Mouse (Mus musculus): Measurements from ENCODE around the gene Cep19. TPM values are rescaled to one million over a fixed set of nuclear protein-coding genes. Genes with fewer than 3 reads are reported as not detected.
"Not testable (repeated sequence)": the region's sequence is repeated elsewhere in the genome, so short reads cannot be mapped to it uniquely, and the experiment has no call there.

The Cep19 gene
- 10 to 100 TPM in 1 of 2 experiments, 1 to 10 TPM in 1; 8.9 to 10.9 TPM for total RNA-seq (2021)

GRCm38 (mm10) chr16:32099638-32100150, at the start of gene Cep19, which contains the start of gene Pigx:
Cep19 (plus strand) TSS chr16:32099800.
Pigx (minus strand) TSS chr16:32099740.
- peak; percentile 85 for DNase-seq (ENCODE audit: low spot score)
- intact Hi-C loops (cut with DNase I) = loop anchor here (2.0 kb wide), 1 partner anchor 15 kb away; no protein-coding TSS in a partner anchor

DNA sequence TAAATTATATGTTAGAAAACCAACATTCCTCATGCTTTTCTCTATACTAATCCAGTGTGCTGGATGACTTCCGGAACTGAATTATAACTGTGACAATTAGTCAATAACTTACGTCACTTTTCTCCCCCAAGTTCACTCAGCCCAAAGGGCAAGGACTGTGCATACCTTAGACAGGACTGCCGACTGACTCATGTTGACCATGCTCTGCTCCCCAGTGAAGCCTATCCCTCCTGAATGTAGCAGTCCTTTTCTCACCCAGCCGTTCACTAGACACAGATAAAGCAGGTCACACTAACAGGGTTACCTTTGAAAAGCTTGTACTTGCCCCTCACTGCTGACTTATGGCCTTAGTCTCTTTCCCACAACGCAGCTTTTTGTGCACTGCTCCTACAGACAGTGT, 40.8 kb upstream of the Cep19 start:
- intact Hi-C loops (cut with DNase I) = no loop called here
- no peak for DNase-seq (ENCODE audit: low spot score)

DNA sequence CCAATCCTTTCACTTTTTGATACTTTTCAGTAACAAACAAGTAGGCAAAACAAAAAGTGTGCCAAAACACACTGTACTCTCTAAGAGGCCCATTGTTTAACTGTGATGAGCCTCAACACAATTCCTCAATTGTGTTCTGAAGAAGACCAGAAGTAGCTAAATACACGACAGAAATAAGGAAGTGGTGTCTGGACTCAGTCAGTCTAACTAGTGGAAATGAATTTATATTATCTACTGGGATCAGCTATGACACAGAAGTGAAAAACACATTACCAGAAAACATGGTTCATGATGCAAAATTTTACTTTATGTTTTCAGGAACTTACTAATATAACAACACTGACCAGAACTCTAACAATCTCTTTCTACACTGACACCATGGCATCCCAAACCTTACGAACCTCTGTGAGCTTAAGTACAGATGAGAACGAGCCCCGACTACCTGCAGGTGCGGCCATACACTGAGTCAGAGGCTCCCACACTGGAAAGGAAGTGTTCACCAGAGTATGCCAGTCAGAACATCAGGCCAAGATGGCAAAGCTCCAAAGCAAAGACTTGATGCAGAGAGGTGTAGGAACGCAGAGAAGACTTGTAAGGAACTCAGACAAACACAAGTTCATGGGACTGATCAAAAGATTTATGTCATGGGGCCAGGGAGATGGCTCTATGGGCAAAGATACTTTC, 39.6 kb upstream of the Cep19 start:
- no peak for DNase-seq (ENCODE audit: low spot score)
- intact Hi-C loops (cut with DNase I) = no loop called here

GRCm38 (mm10) chr16:32062226-32062625, 37.4 kb upstream of the Cep19 start:
- DNase-seq (ENCODE audit: low spot score) = no peak
- intact Hi-C loops (cut with DNase I) = no loop called here

- intact Hi-C loops (cut with DNase I) = no loop called here
- DNase-seq (ENCODE audit: low spot score) = no peak
These were observed 35.7 kb upstream of the Cep19 start for GRCm38 (mm10) chr16:32063900-32064299.

DNA sequence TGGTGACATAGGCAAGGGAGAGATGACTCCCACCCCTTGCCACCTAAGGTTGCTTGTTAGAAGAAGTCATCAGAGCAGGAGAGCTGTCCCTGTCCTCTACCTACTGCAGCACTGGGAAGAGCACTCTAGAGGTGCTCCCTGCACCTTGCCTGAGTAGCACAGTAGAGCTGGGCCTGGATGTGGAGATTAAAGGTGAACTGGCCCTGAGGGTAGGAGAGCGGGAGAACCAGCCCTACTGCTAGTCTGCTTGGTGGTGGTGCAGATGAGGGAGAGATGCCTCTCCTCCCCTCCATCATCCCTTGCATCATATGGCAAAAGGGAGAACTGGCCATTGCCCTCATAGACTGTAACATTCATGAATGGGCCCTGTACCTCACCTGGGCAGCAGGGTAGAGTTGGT, 32.7 kb upstream of the Cep19 start:
- DNase-seq (ENCODE audit: low spot score) = no peak
- intact Hi-C loops (cut with DNase I) = no loop called here

- intact Hi-C loops (cut with DNase I) = no loop called here
These were observed 31.0 kb upstream of the Cep19 start for GRCm38 (mm10) chr16:32068389-32069300.

DNA sequence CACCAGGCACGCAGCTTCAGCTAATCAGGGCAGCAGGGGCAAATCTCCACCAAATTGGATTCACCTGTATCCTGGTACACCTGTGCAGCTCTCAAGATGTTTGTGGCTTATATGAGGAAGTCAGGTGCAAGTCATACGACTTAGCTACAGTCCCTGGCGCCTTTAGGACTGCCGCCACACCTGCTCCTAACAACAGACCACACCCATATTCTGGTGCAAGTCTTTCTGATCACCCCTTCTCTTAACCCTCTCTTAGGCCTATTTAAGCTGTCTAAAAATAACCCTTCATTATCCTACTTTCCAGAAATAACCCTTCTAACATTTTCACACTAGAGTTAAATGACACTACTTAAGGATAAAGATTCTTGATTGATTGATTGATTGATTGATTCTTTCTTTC, 29.5 kb upstream of the Cep19 start:
- intact Hi-C loops (cut with DNase I) = not testable (repeated sequence)

More at GRCm38 (mm10) chr16:32068389-32069300, 31.0 kb upstream of the Cep19 start:
- no peak for DNase-seq (ENCODE audit: low spot score)

DNA sequence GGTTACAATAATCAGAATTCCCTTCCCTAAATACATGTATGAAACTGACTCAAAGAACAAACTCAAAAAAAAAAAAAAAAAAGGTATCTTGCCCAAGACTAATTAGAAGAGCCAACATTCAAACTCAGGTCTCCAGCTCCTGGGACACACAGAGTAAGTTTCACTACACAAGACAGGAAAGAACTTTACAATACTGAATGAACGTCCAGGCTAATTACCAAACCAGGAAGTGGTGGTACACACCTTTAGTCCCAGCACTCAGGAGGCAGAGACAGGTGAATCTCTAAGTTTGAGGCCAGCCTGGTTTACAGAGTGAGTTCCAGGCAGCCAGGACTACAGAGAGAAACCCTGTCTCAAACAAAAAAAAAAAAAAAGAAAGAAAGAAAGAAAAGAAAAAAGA, 23.8 kb upstream of the Cep19 start:
- no peak for DNase-seq (ENCODE audit: low spot score)
- intact Hi-C loops (cut with DNase I) = loop anchor here (5.0 kb wide), 2 partner anchors 33 to 73 kb away; partner anchors contain the start of gene Senp5

More for the DNA sequence above, 29.5 kb upstream of the Cep19 start:
- not testable (repeated sequence) for DNase-seq (ENCODE audit: low spot score)

- intact Hi-C loops (cut with DNase I) = loop anchor here (5.0 kb wide), 2 partner anchors 34 to 74 kb away; partner anchors contain the start of gene Senp5
- DNase-seq (ENCODE audit: low spot score) = no peak
These were observed 23.2 kb upstream of the Cep19 start for GRCm38 (mm10) chr16:32076406-32076805.

DNA sequence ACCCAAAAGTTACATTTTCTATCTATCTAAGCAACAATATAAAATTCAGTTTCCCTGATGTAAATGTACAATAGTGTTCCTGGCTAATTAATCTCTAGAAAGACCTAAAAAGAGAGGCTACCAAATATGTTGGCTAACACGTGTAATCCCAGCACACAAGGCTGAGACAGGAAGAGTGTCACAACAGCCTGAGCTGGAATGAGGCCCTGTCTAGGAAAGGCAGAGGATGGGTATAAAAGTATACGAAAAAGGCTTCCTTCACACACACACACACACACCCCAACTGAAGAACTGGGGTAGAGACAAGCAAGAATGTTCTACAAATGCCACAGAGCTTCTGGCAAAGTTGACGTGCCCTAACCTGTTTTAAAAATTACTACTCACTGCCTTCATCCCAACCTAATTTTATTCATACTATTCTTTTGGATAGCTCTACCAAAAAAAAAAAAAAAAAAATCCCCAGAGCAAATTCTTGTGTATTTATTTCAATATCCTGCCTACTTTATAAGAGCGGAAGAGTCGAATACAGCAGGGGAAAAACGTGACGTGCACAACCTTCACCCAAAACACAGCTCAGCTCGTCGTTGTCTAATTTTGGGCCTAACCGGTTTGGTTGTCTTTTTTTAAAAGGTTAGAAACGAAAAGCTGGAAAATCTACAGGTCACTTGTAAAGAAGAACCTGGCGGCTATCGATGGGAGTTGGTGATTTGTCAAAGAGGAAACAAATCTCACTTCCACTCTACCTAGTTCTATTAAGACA, 21.8 kb upstream of the Cep19 start:
- intact Hi-C loops (cut with DNase I) = loop anchor here (5.0 kb wide), 2 partner anchors 36 to 76 kb away; partner anchors contain the start of gene Senp5

GRCm38 (mm10) chr16:32078408-32078990, 21.1 kb upstream of the Cep19 start:
- no peak for DNase-seq (ENCODE audit: low spot score)
- intact Hi-C loops (cut with DNase I) = loop anchor here (5.0 kb wide), 2 partner anchors 36 to 76 kb away; partner anchors contain the start of gene Senp5

More for the DNA sequence above, 21.8 kb upstream of the Cep19 start:
- DNase-seq (ENCODE audit: low spot score) = no peak

- DNase-seq (ENCODE audit: low spot score) = peak; percentile 82
- intact Hi-C loops (cut with DNase I) = loop anchor here (5.0 kb wide), 2 partner anchors 37 to 77 kb away; partner anchors contain the start of gene Senp5
These were observed 20.5 kb upstream of the Cep19 start, which contains the start of gene Pak2 for GRCm38 (mm10) chr16:32078991-32079511. Pak2 (minus strand) TSS chr16:32079342.

DNA sequence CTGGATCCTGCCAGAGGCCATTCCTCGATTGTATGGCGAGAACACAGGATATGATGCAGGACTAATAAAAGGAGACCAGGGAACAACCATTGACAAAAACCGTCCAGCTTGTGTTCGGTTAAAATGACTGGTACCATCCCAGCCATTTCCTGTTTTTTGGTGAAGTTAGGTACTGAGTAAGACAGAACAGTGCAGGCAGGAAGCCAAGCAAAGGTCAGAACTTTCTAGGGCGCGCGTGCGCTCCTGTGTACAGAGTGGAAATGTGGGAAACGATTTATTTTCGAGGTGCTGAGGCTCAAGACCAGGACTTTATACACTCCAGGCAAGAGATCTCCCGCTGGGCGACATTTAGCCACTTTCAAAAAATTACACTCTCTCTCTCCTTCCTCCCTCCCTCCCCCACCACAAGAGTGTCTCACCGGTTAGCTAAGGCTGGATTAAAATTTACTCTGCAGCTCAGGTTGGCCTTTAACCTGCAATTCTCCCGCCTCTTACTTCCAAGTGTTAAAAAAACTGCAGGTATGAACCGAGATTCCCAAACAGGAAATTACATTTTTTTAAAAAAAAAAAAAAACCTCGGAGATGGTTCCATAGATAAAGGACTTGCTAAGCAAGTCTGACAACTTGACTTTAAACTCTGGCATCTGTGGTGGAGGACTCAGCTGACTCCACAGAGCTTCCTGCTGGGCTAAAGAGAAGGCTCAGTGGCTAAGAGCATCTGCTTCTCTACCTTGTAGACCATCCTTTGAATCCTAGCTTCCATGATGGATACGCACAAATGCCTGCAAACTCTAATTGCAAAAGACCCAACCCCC, 11.8 kb upstream of the Cep19 start:
- intact Hi-C loops (cut with DNase I) = no loop called here

GRCm38 (mm10) chr16:32091466-32091865, 8.1 kb upstream of the Cep19 start:
- intact Hi-C loops (cut with DNase I) = no loop called here

More for the DNA sequence above, 11.8 kb upstream of the Cep19 start:
- DNase-seq (ENCODE audit: low spot score) = no peak

GRCm38 (mm10) chr16:32097757-32098156, 1.8 kb upstream of the Cep19 start:
- DNase-seq (ENCODE audit: low spot score) = not testable (repeated sequence)
- intact Hi-C loops (cut with DNase I) = loop anchor here (2.0 kb wide), 1 partner anchor 13 kb away; no protein-coding TSS in a partner anchor

More at GRCm38 (mm10) chr16:32091466-32091865, 8.1 kb upstream of the Cep19 start:
- DNase-seq (ENCODE audit: low spot score) = no peak

DNA sequence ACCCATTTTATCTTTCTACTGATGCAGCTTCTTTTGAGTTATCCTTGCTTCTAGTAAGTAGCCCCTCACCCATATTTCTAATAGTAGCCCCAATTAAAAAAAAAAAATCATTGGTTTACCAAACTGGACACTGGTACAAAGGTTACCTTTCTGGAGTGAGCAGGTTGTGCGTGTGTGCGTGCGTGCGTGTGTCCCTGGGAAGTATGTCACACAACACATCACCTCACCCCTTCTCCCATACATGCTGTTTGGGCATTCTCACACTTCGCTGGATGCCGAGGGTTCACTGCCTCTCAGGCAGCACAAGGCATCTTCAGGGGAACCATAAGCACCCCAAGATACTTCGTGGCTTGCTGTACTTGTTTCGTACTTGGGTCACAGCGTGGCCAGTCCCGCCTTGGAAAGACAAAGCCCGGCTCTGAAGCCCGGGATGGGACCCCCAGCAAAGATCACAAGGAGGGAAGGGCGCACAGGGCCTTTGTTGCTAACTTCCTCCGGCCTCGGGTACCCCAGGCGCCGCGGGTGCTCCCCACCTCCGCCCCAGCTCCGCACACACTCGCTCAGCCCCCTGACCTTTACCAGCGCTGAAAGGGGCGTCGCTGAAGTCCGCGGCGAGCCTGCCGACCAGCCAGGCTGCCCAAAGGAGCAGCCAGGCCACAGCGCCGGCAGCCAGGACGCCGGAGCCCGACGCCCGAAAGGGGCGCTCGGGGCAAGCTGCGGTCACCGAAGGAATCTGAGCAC, 533 bp upstream of the Cep19 start:
- DNase-seq (ENCODE audit: low spot score) = no peak
- intact Hi-C loops (cut with DNase I) = loop anchor here (2.0 kb wide), 1 partner anchor 14 kb away; no protein-coding TSS in a partner anchor

Data from heart, postnatal 25 days (tissue).